Mouse (Mus musculus) urinary bladder, postnatal 4 days (tissue): Measurements from ENCODE around the gene Ntm.

Source experiments
- DNase-seq, 2 experiments: peaks; one replicate each; pipeline ENCODE4 v3.0.0; 2021 to 2022; ENCODE audit warnings: low spot score in 2 of 2

Gene Ntm

GRCm38 (mm10) chr9:29036058-29036457 lies 926.9 kb downstream of the Ntm start:
- DNase-seq: no peak

- DNase-seq: no peak
Observed at GRCm38 (mm10) chr9:29026410-29026809, 936.5 kb downstream of the Ntm start.

GRCm38 (mm10) chr9:29025603-29026002 lies 937.3 kb downstream of the Ntm start:
- DNase-seq: no peak

DNA sequence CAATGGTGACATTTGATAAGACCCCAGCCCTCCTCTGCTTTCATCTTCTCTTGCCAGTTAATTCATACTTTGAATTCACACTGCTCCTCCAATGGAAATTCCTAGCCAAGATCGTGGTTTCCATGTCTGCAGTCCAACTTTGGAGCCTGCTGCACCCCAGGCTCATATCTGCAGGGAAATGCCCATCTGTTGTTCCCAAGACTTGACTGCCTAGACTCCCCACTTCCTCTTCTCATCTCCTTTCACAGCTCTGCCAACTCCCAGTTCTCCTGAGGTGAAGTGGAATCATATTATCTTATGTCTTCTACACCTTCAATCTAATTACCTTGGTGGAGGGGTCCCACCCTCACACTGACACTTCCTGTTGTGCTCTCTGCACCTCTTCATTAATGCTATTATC lies 937.8 kb downstream of the Ntm start:
- no peak for DNase-seq

- no peak for DNase-seq
Observed at GRCm38 (mm10) chr9:29016879-29017278, 946.1 kb downstream of the Ntm start.

- DNase-seq: no peak
Observed at GRCm38 (mm10) chr9:29013881-29014280, 949.1 kb downstream of the Ntm start.

DNA sequence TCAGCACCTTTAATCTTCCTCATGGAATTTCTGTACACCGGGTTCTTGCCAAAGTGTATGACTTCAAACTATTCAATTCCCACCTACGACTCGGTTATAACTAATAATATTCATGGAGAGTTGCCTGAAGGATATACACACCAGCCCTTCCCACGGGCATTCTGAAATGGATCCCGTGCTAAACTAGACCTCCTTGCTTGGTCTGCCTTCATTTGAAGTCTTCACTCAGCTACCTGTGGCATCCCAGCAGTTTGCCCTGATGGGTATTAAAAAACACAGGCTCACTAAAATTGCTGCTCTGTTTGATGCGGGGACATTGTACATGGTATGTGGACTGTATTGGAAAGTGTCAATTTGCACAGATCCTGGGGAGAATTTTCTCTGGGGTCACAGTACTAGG lies 950.4 kb downstream of the Ntm start:
- no peak for DNase-seq

DNA sequence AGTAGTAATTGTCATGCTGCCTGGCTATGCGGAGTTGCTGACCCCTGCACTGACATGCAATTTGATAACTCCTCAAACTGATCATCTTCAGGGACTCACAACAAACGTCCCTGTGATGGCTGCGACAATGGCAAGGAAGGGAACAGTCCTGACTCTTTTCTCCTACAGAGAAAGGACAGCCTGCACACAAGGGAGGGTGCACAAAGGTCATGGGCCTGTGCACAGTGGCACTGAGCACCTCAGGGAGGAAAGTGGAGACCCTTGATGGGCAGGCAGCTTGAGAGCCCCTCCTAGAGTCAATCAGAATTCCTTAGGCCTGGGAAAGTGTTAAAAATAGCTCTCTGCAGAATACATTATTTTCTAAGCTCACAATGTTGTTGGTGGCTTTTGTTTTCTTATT lies 951.5 kb downstream of the Ntm start:
- DNase-seq: no peak

DNA sequence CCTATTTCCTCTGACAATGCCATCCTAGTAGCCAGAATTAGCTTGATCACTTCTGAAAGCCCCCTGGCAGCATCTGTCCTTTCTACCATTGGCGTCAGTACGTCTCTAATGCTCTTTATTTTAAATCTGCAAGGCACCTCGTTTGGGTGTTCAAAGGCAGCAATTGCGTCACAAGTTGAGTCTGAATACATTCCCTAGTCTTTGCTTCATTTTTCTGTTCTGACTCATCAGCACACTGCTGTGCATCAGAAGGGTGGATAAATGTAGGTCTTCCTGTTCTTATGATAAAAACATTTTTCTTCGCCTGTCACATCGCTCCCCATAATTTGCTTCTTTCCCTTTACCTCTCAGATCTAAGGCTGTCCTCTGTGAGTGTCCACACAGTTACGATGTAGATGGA lies 958.4 kb downstream of the Ntm start:
- no peak for DNase-seq

GRCm38 (mm10) chr9:28999951-29000351 lies 963.0 kb downstream of the Ntm start:
- DNase-seq: no peak

GRCm38 (mm10) chr9:28977275-28977674 lies 985.7 kb downstream of the Ntm start:
- DNase-seq: no peak

DNA sequence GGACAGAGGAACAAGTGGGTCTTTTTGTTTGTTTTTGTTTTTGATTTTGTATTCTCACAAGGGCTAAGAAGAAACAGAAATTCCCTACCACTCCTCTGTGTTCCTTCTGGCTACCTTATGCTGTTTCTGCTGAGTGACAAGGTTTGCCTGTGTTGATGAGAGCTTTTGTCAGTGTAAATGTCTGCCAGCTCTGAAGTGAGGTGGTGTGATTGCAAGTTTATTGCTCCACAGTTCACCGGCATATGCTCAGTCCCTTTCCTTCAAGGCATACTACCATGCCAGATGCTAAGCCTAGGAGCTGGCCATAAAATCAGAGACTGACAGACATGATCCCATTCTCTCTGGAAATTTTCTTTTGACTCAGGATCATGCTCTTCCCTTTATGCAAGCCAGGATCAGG lies 993.5 kb downstream of the Ntm start:
- no peak for DNase-seq
